In the genomic region with DNA sequence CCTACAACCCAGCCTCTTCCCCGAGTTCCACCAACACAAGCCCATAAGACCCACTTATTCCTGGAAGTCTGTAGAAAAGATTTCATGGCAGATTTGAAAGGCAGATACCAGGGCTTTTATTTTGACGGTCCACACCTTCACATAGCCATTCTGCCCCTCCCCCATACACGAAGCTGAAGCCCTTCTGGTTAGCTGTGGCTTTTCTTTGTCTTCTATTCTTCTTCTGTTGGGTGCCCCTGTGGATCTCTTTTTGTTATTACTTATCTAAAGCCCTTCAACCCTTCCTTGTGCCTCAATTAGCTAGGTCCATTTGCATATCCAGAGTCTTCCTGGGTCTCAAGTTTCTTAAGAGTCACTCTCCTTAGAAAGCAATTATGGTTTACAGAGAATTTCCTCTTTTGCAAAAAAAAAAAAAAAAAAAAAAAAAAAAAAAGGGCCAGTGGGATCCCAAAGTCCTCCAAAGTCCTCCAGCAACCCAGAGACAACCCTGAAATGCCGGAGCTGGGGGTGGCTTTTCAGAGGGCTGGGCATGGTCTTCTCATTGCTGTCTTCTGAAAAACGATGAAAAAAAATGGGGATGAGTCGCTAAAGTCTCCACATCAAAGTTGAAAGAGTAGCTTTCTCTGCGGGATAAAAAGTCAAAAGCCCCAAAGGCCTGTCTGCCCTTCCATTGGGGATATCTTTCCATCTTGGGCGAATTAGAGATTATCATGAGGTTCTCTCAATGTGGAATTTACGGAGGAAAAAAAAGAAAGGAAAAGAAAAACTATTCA, we compare ENCODE assay signal across 8 mouse cellular contexts.
DNase-seq lines count a peak whose midpoint lies in the region; ATAC-seq and TF ChIP-seq lines count a peak whose summit lies in the region.

No protein-coding gene starts in this region.

- no peak for TF ChIP-seq CTCF in bone marrow, adult 2 months (IDR thresholded peaks at IDR 0.05; ENCODE audit: control insufficient read depth, insufficient read depth, low read length)

- no peak for TF ChIP-seq POLR2A in bone marrow, adult 2 months (IDR thresholded peaks at IDR 0.05; ENCODE audit: borderline replicate concordance, control insufficient read depth, low read depth, low read length)
- no peak for TF ChIP-seq POLR2A in myocyte (IDR thresholded peaks at IDR 0.05; ENCODE audit: insufficient read length, low read depth)

- H3K4me3 ChIP-seq in heart, embryonic 14.5 days (ENCODE audit: control insufficient read depth in 1 of 2, insufficient read depth in 1 of 2, low read depth in 1 of 2, low read length in 2 of 2) = peak overlapping the region; percentile 20 to 33; a peak in 3 of 4 replicates
- H3K4me3 ChIP-seq in bone marrow, adult 2 months (replicated peaks; ENCODE audit: control insufficient read depth, low read depth, low read length) = peak overlapping the region; percentile 69
- peak overlapping the region; percentile 27 for H3K4me3 ChIP-seq in hindbrain, embryonic 16.5 days (ENCODE audit: low read length)
- no peak overlapping the region for H3K4me3 ChIP-seq in myocyte

- no peaks in the 10 kb centered on the region for H3K36me3 ChIP-seq in heart, embryonic 14.5 days (ENCODE audit: control insufficient read depth, insufficient read depth, low read length)
- H3K36me3 ChIP-seq in hindbrain, embryonic 16.5 days (ENCODE audit: control insufficient read depth, insufficient read depth, low read length) = no peaks in the 10 kb centered on the region
- H3K36me3 ChIP-seq in myocyte (ENCODE audit: control insufficient read depth, insufficient read depth) = no peaks in the 10 kb centered on the region

- no peak overlapping the region for H3K27ac ChIP-seq in heart, embryonic 14.5 days (replicated peaks in 1 of 2; ENCODE audit: control insufficient read depth in 1 of 2, insufficient read depth in 1 of 2, low read depth in 2 of 2, low read length in 2 of 2)
- H3K27ac ChIP-seq in bone marrow, adult 2 months (ENCODE audit: control insufficient read depth, insufficient read depth, low read depth, low read length, poor library complexity) = peak overlapping the region; percentile 73; the same call in 1 of the 2 replicates
- H3K27ac ChIP-seq in hindbrain, embryonic 16.5 days (ENCODE audit: low read depth, low read length) = no peak overlapping the region

- DNase-seq in heart, postnatal 36 days = no peak
- no peak for DNase-seq in MN1 (ENCODE audit: low spot score)
- DNase-seq in urinary bladder, postnatal 4 days (ENCODE audit: low spot score in 2 of 2) = no peak

- peaks cover 4 to 11% of the 10 kb centered on the region in 2 experiments; a peak in 3 of 4 replicates for H3K4me1 ChIP-seq in heart, embryonic 14.5 days (ENCODE audit: control insufficient read depth in 2 of 2, insufficient read depth in 2 of 2, low read length in 2 of 2)
- peaks cover 14% of the 10 kb centered on the region for H3K4me1 ChIP-seq in bone marrow, adult 2 months (ENCODE audit: control insufficient read depth, insufficient read depth, low read length)
- H3K4me1 ChIP-seq in hindbrain, embryonic 16.5 days (ENCODE audit: control insufficient read depth, insufficient read depth, low read depth, low read length) = peaks cover 3% of the 10 kb centered on the region; the same call in 1 of the 2 replicates

- H3K9me3 ChIP-seq in heart, embryonic 14.5 days (ENCODE audit: control insufficient read depth, low read length) = no peaks in the 10 kb centered on the region
- H3K9me3 ChIP-seq in hindbrain, embryonic 16.5 days (ENCODE audit: control insufficient read depth, low read length) = no peaks in the 10 kb centered on the region

- intact Hi-C loops in heart, postnatal 36 days (cut with DNase I) = no loop called here

- no peak for ATAC-seq in heart, embryonic 14.5 days (ENCODE audit: insufficient number of reproducible peaks, insufficient read depth, low FRiP score, low read depth)
- ATAC-seq in hindbrain, embryonic 16.5 days = no peak
- ATAC-seq in granulocyte monocyte progenitor cell, adult 5-6 weeks (replicated peaks; ENCODE audit: poor library complexity, severe bottlenecking) = no peak

- 9% methylated on average over 9 of the region's 9 CpGs for WGBS in heart, embryonic 14.5 days
- WGBS in bone marrow, adult 2 months = 2% methylated on average over 9 of the region's 9 CpGs
- 4% methylated on average over 9 of the region's 9 CpGs for WGBS in hindbrain, embryonic 16.5 days

- H3K79me2 ChIP-seq in myocyte (ENCODE audit: control insufficient read depth, insufficient read depth) = no peaks in the 10 kb centered on the region

- H3ac ChIP-seq in myocyte (ENCODE audit: control insufficient read depth, insufficient read length) = no peak overlapping the region

- peak overlapping the region; percentile 66 for H3K4me2 ChIP-seq in heart, embryonic 14.5 days (ENCODE audit: low read length)
- peak overlapping the region; percentile 58 for H3K4me2 ChIP-seq in hindbrain, embryonic 16.5 days (ENCODE audit: low read length)
- H3K4me2 ChIP-seq in myocyte (ENCODE audit: low read depth) = peak overlapping the region; percentile 9

- no peaks in the 10 kb centered on the region for H3K27me3 ChIP-seq in heart, embryonic 14.5 days (ENCODE audit: control insufficient read depth, insufficient read depth, low read length)
- 0 out of 2 replicates have a peak, but pooled peaks cover 2% of the 10 kb centered on the region for H3K27me3 ChIP-seq in hindbrain, embryonic 16.5 days (replicated peaks; ENCODE audit: control insufficient read depth, insufficient read depth, low read length)
- H3K27me3 ChIP-seq in myocyte (ENCODE audit: control insufficient read depth, insufficient read depth, insufficient read length) = no peaks in the 10 kb centered on the region

- H3K9ac ChIP-seq in heart, embryonic 14.5 days (ENCODE audit: low read length) = peak overlapping the region; percentile 10; the same call in 1 of the 2 replicates
- no peak overlapping the region; the same call in 1 of the 2 replicates for H3K9ac ChIP-seq in hindbrain, embryonic 16.5 days (ENCODE audit: low read depth, low read length)

TF ChIP-seq in myocyte, 11 proteins besides CTCF, POLR2A, EP300 and RAD21:
- no peak for TF ChIP-seq TCF3 (IDR thresholded peaks at IDR 0.05; ENCODE audit: insufficient read length, low read depth)
- no peak for TF ChIP-seq MYOG (IDR thresholded peaks at IDR 0.05; ENCODE audit: control insufficient read depth in 1 of 3, insufficient read depth in 1 of 3, insufficient read length in 2 of 3, low read depth in 2 of 3)
- no peak for TF ChIP-seq SRF (IDR thresholded peaks at IDR 0.05; ENCODE audit: control insufficient read depth, insufficient read length, low read depth)
- no peak for TF ChIP-seq USF1 (IDR thresholded peaks at IDR 0.05; ENCODE audit: low read depth)
- no peak for TF ChIP-seq TCF12 (IDR thresholded peaks at IDR 0.05; ENCODE audit: insufficient read depth, poor library complexity, severe bottlenecking)
- no peak for TF ChIP-seq MAX (IDR thresholded peaks at IDR 0.05; ENCODE audit: low read depth)
- TF ChIP-seq CEBPB (IDR thresholded peaks at IDR 0.05; ENCODE audit: insufficient read depth, poor library complexity, severe bottlenecking) = no peak
- TF ChIP-seq REST (IDR thresholded peaks at IDR 0.05; ENCODE audit: insufficient read depth, insufficient read length) = no peak
- no peak for TF ChIP-seq E2F4 (IDR thresholded peaks at IDR 0.05; ENCODE audit: insufficient read depth)
- TF ChIP-seq MYOD1 (IDR thresholded peaks at IDR 0.05; ENCODE audit: control insufficient read depth in 1 of 3, insufficient read length in 2 of 3, low read depth in 2 of 3) = no peak
- no peak for TF ChIP-seq POLR2AphosphoS2 (IDR thresholded peaks at IDR 0.05; ENCODE audit: insufficient read length, low read depth)

Comparison
In these comparisons a context has a peak if more than half of its experiments do, and no peak if none do; other contexts are left out.
1. H3K4me2 ChIP-seq: peak in every context shown above with its lines; median percentile 66 in heart, embryonic 14.5 days; 58 in hindbrain, embryonic 16.5 days; 9 in myocyte.